Mouse (Mus musculus) T-helper 2 cell (primary cell): Measurements from ENCODE around the gene Maml3.

Experiments used
- in situ Hi-C: fragments of 300-600 bp; cut with MboI, MseI; formaldehyde crosslinking; loops from one replicate; pipeline ENCODE4 v1.15.1; 2025; ENCODE audit warnings: high pct_unique_total_duplicates

Gene Maml3

GRCm38 (mm10) chr3:52046027-52046700 lies 58.7 kb downstream of the Maml3 start:
- in situ Hi-C loops: loop anchor here (10.0 kb wide), 1 partner anchor 689 kb away; no protein-coding TSS in a partner anchor

GRCm38 (mm10) chr3:52045221-52045641 lies 59.6 kb downstream of the Maml3 start:
- in situ Hi-C loops: loop anchor here (10.0 kb wide), 1 partner anchor 690 kb away; no protein-coding TSS in a partner anchor

GRCm38 (mm10) chr3:52044651-52045050 lies 60.2 kb downstream of the Maml3 start:
- in situ Hi-C loops: loop anchor here (10.0 kb wide), 1 partner anchor 690 kb away; no protein-coding TSS in a partner anchor

GRCm38 (mm10) chr3:52043847-52044246 lies 61.0 kb downstream of the Maml3 start:
- in situ Hi-C loops: loop anchor here (10.0 kb wide), 1 partner anchor 691 kb away; no protein-coding TSS in a partner anchor

- in situ Hi-C loops: loop anchor here (10.0 kb wide), 1 partner anchor 692 kb away; no protein-coding TSS in a partner anchor
These were observed 62.2 kb downstream of the Maml3 start for GRCm38 (mm10) chr3:52042680-52043079.

- in situ Hi-C loops: loop anchor here (10.0 kb wide), 1 partner anchor 695 kb away; no protein-coding TSS in a partner anchor
These were observed 64.9 kb downstream of the Maml3 start for GRCm38 (mm10) chr3:52039958-52040357.

GRCm38 (mm10) chr3:52037260-52037659 lies 67.6 kb downstream of the Maml3 start:
- in situ Hi-C loops: no loop called here

- in situ Hi-C loops: no loop called here
These were observed 69.5 kb downstream of the Maml3 start for GRCm38 (mm10) chr3:52035404-52035803.

GRCm38 (mm10) chr3:52033857-52034588 lies 70.9 kb downstream of the Maml3 start:
- in situ Hi-C loops: no loop called here

GRCm38 (mm10) chr3:52031327-52031726 lies 73.5 kb downstream of the Maml3 start:
- in situ Hi-C loops: no loop called here

GRCm38 (mm10) chr3:52030114-52030513 lies 74.8 kb downstream of the Maml3 start:
- in situ Hi-C loops: no loop called here

- in situ Hi-C loops: no loop called here
These were observed 75.2 kb downstream of the Maml3 start for GRCm38 (mm10) chr3:52029661-52030081.

GRCm38 (mm10) chr3:52027972-52028371 lies 76.9 kb downstream of the Maml3 start:
- in situ Hi-C loops: no loop called here

GRCm38 (mm10) chr3:52022486-52022885 lies 82.4 kb downstream of the Maml3 start:
- in situ Hi-C loops: no loop called here

- in situ Hi-C loops: loop anchor here (10.0 kb wide), 1 partner anchor 453 kb away; the partner anchor contains the start of gene Setd7
These were observed 86.8 kb downstream of the Maml3 start for GRCm38 (mm10) chr3:52018103-52018439.

- in situ Hi-C loops: loop anchor here (10.0 kb wide), 1 partner anchor 453 kb away; the partner anchor contains the start of gene Setd7
These were observed 87.3 kb downstream of the Maml3 start for GRCm38 (mm10) chr3:52017439-52018102.

- in situ Hi-C loops: loop anchor here (10.0 kb wide), 1 partner anchor 451 kb away; the partner anchor contains the start of gene Setd7
These were observed 88.7 kb downstream of the Maml3 start for GRCm38 (mm10) chr3:52016178-52016577.

- in situ Hi-C loops: loop anchor here (10.0 kb wide), 1 partner anchor 451 kb away; the partner anchor contains the start of gene Setd7
These were observed 89.3 kb downstream of the Maml3 start for GRCm38 (mm10) chr3:52015556-52015955.

GRCm38 (mm10) chr3:52011032-52011710 lies 93.7 kb downstream of the Maml3 start:
- in situ Hi-C loops: loop anchor here (10.0 kb wide), 1 partner anchor 446 kb away; the partner anchor contains the start of gene Setd7

- in situ Hi-C loops: no loop called here
These were observed 95.6 kb downstream of the Maml3 start for GRCm38 (mm10) chr3:52009321-52009720.

GRCm38 (mm10) chr3:52007602-52008252 lies 97.1 kb downstream of the Maml3 start:
- in situ Hi-C loops: no loop called here
